Mouse (Mus musculus): ENCODE measurements around the gene Ctnna2. TPM values are rescaled to one million over a fixed set of nuclear protein-coding genes. Genes with fewer than 3 reads are reported as not detected.

The Ctnna2 gene
- polyA plus RNA-seq, 1 experiment, result not detected

DNA sequence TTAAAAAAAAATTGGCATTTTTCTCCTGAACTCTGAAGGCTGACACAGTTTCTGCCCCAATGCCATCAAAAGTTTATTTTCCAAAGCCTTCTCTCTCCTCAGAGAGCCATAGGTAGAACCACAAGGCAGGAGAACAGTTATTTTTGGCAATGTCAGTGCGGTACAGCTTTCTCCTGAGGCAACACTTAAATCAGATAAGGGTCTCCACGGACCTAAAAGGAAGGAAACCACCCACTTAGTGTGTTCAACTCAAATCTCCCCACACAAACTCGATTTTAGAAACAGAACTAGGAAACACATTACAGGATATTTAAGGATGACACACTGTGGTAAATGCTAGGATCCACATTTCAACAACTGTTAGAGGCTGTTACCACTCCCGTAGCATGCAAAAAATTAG, 803.7 kb downstream of the Ctnna2 start:
- H3K4me3 ChIP-seq (replicated peaks), result no peak overlapping the region
- H3K9me3 ChIP-seq (ENCODE audit: control insufficient read depth, low read length), result 0 out of 2 replicates have a peak, but pooled peaks cover 4% of the 10 kb centered on the region
- no peaks in the 10 kb centered on the region for H3K4me1 ChIP-seq (ENCODE audit: control insufficient read depth)
- TF ChIP-seq TAL1 (IDR thresholded peaks at IDR 0.05; ENCODE audit: low read length), result no peak
- no peak for TF ChIP-seq GATA1 (IDR thresholded peaks at IDR 0.05; ENCODE audit: low read length)
- no peaks in the 10 kb centered on the region for H3K36me3 ChIP-seq (ENCODE audit: control insufficient read depth)
- no peaks in the 10 kb centered on the region for H3K27me3 ChIP-seq (ENCODE audit: control insufficient read depth)

DNA sequence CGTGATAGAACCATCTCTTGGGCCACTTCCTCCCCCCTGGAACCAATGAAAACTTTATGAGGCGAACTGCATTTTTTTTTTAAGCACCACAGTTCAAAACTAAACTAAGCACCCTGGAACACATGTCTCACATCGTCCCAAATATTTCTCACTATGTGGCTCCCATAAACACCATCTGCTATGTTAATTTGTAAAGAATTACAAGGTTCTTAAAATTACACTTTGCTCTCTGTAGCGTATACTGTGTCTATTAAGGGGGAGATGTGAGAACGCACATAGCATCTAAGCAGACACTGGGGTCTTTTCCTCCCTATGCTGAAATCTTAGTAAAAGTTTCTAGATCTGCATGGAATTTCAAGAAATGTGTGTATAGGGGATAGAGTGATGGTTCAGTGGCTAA, 822.5 kb downstream of the Ctnna2 start:
- no peaks in the 10 kb centered on the region for H3K4me1 ChIP-seq (ENCODE audit: control insufficient read depth)
- H3K27me3 ChIP-seq (ENCODE audit: control insufficient read depth), result no peaks in the 10 kb centered on the region
- H3K4me3 ChIP-seq (replicated peaks), result no peak overlapping the region
- no peaks in the 10 kb centered on the region for H3K36me3 ChIP-seq (ENCODE audit: control insufficient read depth)
- no peaks in the 10 kb centered on the region for H3K9me3 ChIP-seq (ENCODE audit: control insufficient read depth, low read length)
- TF ChIP-seq TAL1 (IDR thresholded peaks at IDR 0.05; ENCODE audit: low read length) (no peak), GATA1 (IDR thresholded peaks at IDR 0.05; ENCODE audit: low read length) (no peak)

GRCm38 (mm10) chr6:77139306-77139920, 840.1 kb downstream of the Ctnna2 start:
- H3K9me3 ChIP-seq (ENCODE audit: control insufficient read depth, low read length), result no peaks in the 10 kb centered on the region
- H3K4me3 ChIP-seq (replicated peaks), result no peak overlapping the region
- TF ChIP-seq GATA1 (IDR thresholded peaks at IDR 0.05; ENCODE audit: low read length) (no peak), TAL1 (IDR thresholded peaks at IDR 0.05; ENCODE audit: low read length) (no peak)
- H3K36me3 ChIP-seq (ENCODE audit: control insufficient read depth), result no peaks in the 10 kb centered on the region
- no peaks in the 10 kb centered on the region for H3K4me1 ChIP-seq (ENCODE audit: control insufficient read depth)
- H3K27me3 ChIP-seq (ENCODE audit: control insufficient read depth), result no peaks in the 10 kb centered on the region

DNA sequence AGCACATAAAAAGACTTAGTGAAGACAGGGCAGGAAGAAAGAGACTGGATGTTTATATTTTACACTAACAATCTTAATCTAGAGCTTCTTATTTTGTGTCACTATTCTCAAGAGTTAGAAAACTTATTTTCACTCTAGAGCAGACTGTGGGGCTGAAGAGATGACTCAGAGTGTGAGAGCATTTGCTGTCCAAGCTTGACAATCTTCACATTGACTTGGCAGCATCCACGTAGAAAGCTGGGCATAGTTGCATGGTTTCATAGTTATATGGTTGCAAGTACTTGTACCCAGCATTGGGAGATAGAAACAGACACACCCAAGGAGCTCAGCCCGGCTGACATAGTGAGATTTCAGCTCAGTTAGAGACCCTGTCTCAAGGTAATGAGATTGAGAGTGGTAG, 858.6 kb downstream of the Ctnna2 start:
- TF ChIP-seq TAL1 (IDR thresholded peaks at IDR 0.05; ENCODE audit: low read length) (no peak), GATA1 (IDR thresholded peaks at IDR 0.05; ENCODE audit: low read length) (no peak)
- Histone ChIP-seq H3K36me3 (ENCODE audit: control insufficient read depth) (no peaks in the 10 kb centered on the region), H3K27me3 (ENCODE audit: control insufficient read depth) (no peaks in the 10 kb centered on the region), H3K4me3 (replicated peaks) (no peak overlapping the region), H3K9me3 (ENCODE audit: control insufficient read depth, low read length) (no peaks in the 10 kb centered on the region), H3K4me1 (ENCODE audit: control insufficient read depth) (no peaks in the 10 kb centered on the region)

- H3K9me3 ChIP-seq (ENCODE audit: control insufficient read depth, low read length), result no peaks in the 10 kb centered on the region
- H3K4me1 ChIP-seq (ENCODE audit: control insufficient read depth), result no peaks in the 10 kb centered on the region
- no peaks in the 10 kb centered on the region for H3K36me3 ChIP-seq (ENCODE audit: control insufficient read depth)
- H3K27me3 ChIP-seq (ENCODE audit: control insufficient read depth), result no peaks in the 10 kb centered on the region
- TF ChIP-seq TAL1 (IDR thresholded peaks at IDR 0.05; ENCODE audit: low read length), result no peak
- no peak for TF ChIP-seq GATA1 (IDR thresholded peaks at IDR 0.05; ENCODE audit: low read length)
- no peak overlapping the region for H3K4me3 ChIP-seq (replicated peaks)
Measured at GRCm38 (mm10) chr6:77120510-77120909, 859.0 kb downstream of the Ctnna2 start.

DNA sequence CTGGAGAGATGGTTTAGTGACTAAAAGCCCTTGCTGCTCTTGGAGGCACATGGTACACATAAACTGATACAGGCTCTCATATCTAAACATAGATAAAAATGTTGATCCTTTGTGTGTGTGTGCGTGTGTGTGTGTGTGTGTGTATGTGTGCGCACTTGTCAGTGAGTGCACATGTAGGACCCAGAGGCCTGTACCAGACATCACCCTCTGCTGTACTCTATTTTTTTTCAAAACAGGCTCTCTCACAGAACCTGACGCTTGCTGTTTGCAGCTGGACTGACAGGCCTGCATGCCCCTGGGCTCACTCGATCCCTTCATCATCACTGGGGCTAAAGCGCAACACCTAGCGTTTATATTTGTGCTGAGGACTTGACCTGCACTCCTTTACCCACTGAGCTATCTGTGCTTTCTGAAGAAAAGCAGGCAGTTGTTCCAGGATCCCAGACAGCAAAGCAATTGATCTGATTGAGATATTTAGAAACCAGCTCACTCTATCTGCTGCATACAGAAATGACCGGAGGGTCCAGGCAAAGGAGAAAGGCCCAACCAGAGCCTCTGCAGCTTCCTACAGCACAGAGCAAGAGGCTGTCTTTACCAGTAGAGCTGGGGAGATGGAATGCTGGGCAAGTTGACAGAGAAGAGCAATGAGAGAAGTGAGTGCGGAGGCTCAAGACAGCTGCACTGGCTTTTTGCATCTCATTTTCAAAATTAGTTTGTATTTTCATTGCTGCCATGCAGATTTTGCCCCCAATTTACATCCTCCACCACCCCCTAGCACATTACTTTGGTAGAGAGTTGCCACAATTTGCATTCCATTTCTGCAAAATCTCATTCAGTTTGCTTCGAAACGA, 870.2 kb downstream of the Ctnna2 start:
- no peak for TF ChIP-seq GATA1 (IDR thresholded peaks at IDR 0.05; ENCODE audit: low read length)
- TF ChIP-seq TAL1 (IDR thresholded peaks at IDR 0.05; ENCODE audit: low read length), result no peak
- Histone ChIP-seq H3K9me3 (ENCODE audit: control insufficient read depth, low read length) (no peaks in the 10 kb centered on the region), H3K36me3 (ENCODE audit: control insufficient read depth) (no peaks in the 10 kb centered on the region), H3K27me3 (ENCODE audit: control insufficient read depth) (no peaks in the 10 kb centered on the region), H3K4me1 (ENCODE audit: control insufficient read depth) (no peaks in the 10 kb centered on the region), H3K4me3 (replicated peaks) (no peak overlapping the region)

DNA sequence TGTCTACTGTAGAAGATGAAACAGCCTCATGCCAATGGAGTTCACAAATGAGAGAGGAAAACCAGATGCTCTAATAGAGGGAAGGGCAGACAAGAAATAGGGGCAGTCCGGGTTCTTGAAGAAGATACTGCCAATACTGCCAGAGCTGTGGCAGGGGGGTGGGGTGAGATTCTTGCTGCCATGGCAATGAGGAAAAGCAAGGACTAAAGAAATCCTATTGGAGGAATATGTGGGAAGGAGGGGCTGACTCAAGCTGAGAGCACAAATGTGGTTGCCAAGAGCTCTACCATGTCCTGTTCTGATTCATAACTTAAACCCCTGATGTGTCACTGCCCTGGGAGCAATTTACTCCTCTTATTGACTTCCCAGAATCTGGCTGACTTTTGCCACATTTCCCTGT, 878.5 kb downstream of the Ctnna2 start:
- H3K27me3 ChIP-seq (ENCODE audit: control insufficient read depth), result no peaks in the 10 kb centered on the region
- no peaks in the 10 kb centered on the region for H3K36me3 ChIP-seq (ENCODE audit: control insufficient read depth)
- H3K4me3 ChIP-seq (replicated peaks), result no peak overlapping the region
- H3K9me3 ChIP-seq (ENCODE audit: control insufficient read depth, low read length), result no peaks in the 10 kb centered on the region
- no peaks in the 10 kb centered on the region for H3K4me1 ChIP-seq (ENCODE audit: control insufficient read depth)
- TF ChIP-seq TAL1 (IDR thresholded peaks at IDR 0.05; ENCODE audit: low read length) (no peak), GATA1 (IDR thresholded peaks at IDR 0.05; ENCODE audit: low read length) (no peak)

GRCm38 (mm10) chr6:77098540-77098939, 881.0 kb downstream of the Ctnna2 start:
- no peaks in the 10 kb centered on the region for H3K4me1 ChIP-seq (ENCODE audit: control insufficient read depth)
- H3K36me3 ChIP-seq (ENCODE audit: control insufficient read depth), result no peaks in the 10 kb centered on the region
- TF ChIP-seq TAL1 (IDR thresholded peaks at IDR 0.05; ENCODE audit: low read length), result no peak
- no peak for TF ChIP-seq GATA1 (IDR thresholded peaks at IDR 0.05; ENCODE audit: low read length)

More at GRCm38 (mm10) chr6:77098540-77098939, 881.0 kb downstream of the Ctnna2 start:
- H3K9me3 ChIP-seq (ENCODE audit: control insufficient read depth, low read length), result no peaks in the 10 kb centered on the region
- H3K4me3 ChIP-seq (replicated peaks), result no peak overlapping the region
- H3K27me3 ChIP-seq (ENCODE audit: control insufficient read depth), result no peaks in the 10 kb centered on the region

All from erythroblast, embryonic 14.5 days (primary cell).